Mouse (Mus musculus): ENCODE measurements at regions not wholly inside any gene's neighbourhood (a gene's known extent, or its start where the extent isn't known, plus 50 kb on each side); places are given as distances from the start of the nearest gene placed in this dataset.

DNA sequence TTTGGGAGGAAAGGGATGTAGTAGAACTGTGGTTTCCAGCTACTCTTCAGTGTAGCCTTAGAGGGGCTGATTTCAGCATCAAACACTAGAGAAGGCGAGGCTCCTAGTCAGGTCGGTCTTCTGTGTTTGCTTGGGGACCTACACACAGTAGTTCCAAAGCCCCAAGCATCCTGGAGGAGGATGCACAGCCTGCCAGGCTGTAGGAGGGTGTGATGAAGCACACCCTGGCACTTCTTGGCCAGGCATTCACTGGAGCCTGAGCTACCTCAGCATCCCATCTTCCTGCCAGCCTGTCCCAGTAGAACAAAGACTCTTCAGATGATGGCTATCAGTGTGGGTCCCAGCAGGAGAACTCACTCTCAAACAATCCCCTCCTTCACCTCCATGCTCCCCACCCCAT is 233.4 kb upstream of the Tbx18 start:
- no peak for DNase-seq (ENCODE audit: low spot score in 2 of 2)

DNA sequence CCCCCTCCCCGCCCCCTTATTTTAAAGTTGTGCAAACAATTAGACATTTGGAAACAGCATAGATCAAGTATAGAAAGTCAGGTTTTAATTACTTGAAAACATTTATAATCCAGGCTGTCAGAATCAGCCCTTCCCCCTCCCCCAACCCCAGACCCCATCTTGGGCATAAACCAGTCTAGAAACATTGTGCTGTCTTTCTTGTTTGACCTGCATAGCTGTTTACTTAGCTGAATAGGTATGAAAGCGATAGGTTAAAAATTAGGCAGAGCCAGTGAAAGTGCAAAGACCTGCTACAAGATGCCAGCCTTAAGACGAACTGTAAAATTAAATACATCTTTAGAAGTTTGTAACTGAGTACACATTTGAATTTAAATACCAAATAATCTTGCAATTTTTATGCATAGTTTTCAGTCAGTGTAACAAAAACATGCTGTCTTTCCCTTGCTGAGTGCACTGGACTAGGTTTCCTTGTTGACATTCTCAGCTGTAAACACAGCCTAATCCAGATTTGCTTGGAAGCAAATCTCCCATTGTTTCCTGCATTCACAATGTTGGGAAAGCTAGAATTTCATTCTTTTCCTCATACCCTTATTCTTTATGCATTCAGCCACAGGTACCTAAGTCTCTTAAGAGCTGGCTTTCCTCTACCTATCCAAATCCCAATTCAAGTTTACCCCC is 234.2 kb upstream of the Tbx18 start:
- no peak for DNase-seq (ENCODE audit: low spot score in 2 of 2)

DNA sequence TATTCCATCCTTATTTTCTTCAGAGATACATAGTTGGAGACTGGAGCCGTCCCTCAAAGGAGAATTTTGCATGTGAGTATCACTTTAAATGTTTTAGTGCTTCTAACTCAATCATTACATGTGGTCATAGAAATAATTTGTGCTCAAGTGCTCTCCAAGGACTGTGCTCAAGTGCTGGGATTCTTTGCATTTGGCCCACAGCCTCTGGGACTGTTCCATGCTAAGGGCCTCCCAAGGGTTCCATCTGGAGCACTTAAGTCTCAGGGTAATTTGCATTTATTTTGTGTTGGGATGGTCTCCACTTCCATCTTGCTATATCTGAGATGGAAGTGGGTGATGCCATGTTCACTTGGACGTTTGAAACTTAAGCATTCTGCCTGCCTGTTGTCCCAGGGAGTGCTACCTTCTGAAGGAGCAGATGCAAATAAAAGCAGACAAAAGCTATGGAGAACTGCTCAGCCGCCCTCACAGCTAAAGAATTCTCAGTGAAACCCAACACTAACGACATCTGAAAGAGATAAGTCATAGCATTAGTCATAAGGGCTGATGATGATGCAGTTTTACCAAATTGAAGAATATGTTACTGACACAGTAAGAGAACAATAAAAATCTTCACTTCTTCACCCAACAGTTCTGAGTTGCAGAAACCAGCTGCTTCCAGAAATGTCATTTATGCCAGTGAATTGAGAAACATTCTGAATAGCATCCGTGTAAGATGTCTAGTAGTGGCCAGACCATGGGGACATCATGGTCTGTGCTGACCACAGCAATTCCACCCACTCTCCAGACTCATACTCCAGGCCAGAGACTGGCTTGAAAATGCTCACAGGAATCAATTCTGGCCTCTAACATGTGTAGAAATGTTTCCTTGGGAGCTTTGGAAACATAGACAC is 237.4 kb upstream of the Tbx18 start:
- DNase-seq (ENCODE audit: low spot score in 2 of 2) = no peak

DNA sequence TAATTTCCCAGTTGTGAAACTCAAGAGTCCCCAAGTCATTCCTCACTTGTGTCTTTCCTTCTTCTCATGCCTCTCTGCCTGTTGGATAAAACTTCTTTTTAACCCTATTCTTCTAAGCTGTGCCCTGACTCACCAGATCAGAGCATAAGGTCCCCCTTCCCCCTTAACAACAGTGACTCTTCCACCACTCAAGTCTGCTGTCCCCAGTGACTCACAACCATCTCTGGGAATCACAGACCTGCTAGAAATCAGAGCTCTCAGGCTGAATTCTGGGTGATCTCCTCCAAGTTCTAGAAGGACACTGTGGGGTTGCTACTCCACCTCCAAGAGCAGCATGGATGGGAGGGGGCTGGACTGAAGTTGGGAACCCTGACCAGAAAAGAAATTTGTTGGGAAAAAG is 239.5 kb upstream of the Tbx18 start:
- DNase-seq (ENCODE audit: low spot score in 2 of 2) = no peak

DNA sequence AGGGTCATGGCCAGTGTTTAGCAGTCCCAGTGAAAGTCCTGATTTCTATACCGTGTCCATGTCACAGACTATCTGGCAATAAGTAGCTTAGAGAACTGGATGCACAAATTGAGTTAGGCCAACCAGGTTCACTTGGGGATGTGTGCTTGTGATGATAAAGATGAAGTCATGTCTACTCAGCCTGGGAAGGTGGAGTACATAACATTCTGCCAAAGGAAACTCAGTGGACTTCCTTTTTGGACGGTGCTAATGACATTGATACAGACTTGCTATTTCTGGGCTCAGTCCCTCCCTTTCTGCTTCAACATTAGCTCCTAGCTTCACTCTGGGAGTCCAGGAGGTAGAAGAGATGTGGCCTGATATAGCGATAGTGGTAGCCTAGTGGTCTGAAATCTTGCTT is 240.7 kb upstream of the Tbx18 start:
- DNase-seq (ENCODE audit: low spot score in 2 of 2) = no peak

DNA sequence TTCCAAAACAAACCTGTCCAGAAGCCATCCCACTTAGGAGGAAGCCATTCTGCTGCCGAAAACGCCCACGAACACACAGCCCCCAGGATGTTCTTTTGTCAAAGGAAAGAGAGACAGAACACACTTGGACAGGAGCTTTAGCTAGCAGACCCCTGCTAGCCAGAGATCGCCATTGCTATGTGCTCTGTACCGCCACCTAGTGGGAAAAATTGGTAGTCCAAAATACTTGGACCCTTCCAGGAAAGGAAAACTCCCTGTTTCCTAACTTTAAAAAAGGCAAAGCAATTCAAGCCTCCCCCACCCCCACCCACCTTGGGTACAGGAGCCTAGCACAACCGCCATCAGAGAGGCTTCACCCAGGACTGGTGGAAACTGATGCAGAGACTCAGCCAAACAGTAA is 242.5 kb upstream of the Tbx18 start:
- no peak for DNase-seq (ENCODE audit: low spot score in 2 of 2)

DNA sequence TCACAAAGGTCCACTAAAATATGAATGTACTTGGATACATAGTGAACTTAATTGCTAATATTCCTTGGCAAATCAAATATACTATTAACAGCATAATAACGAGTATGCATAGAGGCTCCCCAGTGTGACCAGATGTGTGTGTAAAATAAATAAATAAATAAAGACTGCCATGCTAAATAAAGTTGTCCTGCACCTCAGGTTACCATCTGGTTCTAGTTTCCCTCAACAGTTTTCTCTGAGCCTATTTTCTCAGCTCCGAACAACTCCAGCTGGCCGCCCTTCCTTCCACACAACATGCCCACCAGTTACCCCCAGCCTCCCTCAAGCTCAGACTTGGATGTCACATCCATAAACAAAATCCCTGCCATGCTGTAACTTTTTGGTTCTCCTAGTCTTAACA is 253.8 kb upstream of the Tbx18 start:
- DNase-seq (ENCODE audit: low spot score in 2 of 2) = no peak

DNA sequence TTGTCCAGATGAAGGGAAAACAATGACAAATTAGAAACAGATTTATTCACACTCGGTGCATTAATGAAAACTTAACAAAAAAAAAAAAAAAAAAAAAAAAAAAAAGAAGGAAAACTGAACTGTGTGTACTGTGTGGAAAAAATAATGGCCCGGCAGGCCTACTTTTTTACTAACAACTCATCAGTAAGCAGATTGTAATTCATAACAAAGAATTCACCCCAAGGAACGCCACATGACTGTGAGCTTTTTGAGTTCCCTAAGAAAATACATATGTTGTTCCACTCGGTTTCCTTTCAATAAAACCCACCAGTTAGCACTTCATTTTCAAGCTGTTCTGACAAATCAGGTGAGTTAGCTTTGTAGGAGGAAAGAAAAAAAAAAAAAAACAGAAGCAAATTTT is 254.4 kb upstream of the Tbx18 start:
- DNase-seq (ENCODE audit: low spot score in 2 of 2) = no peak

DNA sequence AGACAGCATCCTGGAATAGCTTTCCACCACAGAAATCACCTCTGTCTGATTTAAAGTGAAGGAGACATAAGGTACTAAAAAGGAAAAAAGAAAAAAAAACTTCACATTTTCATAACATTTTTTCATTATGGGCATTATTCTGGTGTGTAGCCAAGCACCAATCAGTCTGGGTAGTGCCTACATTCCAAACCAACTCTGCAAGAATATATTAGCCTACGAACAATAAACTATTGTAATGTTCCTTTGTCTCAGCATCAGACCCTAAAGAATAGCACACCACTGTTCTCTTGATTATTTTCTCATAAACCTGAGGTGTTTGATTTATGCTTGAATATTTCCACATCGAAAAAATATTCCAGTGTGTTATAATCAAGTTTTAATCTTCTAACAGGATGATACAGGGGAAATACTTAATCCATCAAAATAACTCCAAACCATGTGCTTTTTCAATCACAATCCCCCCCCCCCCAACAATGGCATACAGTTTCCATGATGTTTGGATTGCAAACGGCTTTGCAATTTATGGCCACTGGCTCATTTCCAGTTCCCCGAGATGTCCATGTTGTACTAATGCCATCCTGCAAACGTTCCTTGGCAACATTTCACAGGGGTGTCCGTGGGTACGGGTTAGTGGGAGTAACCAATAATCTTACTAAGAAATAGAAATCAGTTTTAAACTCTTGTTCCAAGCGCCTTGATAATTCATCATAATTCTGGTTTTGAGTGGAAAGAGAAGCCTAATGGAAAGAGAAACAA is 275.1 kb upstream of the Tbx18 start:
- no peak for DNase-seq (ENCODE audit: low spot score in 2 of 2)

DNA sequence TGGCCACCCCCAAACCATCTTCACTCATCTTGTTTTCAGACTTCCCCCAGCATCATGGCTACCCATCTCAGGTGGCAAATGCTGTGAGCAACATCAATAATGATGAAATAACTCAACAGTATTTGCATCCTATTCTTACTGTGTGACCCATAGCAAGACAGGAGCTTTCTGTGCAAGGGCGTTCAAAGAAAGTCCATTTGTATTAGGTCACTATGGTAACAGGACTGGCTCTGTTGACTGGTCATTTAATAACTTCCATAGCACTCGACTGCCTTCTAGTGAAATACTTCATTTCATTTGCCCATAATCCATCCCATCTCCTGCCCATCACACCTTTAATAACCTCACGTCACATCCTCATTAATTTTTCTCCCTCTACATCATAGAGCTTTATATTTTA is 292.7 kb upstream of the Tbx18 start:
- no peak for DNase-seq (ENCODE audit: low spot score in 2 of 2)

DNA sequence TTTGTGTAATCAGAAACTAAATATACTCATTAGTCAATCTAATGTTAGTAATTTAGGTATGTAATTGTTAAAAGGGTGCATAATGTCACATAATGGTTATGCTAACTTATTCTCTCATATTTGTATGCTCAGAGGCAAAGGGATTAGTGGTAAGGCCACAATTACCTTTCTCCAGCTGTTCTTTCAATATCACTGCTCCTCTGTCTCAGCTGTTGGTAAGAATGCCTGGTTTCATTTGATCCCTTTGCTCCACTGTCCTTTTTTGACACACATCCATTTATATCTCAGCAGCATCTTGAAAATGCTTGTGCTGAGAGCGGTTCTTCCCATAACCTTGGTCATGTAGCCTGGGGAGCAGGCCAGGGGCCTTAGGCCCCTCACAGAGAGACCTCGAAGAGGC is 294.9 kb upstream of the Tbx18 start:
- no peak for DNase-seq (ENCODE audit: low spot score in 2 of 2)

DNA sequence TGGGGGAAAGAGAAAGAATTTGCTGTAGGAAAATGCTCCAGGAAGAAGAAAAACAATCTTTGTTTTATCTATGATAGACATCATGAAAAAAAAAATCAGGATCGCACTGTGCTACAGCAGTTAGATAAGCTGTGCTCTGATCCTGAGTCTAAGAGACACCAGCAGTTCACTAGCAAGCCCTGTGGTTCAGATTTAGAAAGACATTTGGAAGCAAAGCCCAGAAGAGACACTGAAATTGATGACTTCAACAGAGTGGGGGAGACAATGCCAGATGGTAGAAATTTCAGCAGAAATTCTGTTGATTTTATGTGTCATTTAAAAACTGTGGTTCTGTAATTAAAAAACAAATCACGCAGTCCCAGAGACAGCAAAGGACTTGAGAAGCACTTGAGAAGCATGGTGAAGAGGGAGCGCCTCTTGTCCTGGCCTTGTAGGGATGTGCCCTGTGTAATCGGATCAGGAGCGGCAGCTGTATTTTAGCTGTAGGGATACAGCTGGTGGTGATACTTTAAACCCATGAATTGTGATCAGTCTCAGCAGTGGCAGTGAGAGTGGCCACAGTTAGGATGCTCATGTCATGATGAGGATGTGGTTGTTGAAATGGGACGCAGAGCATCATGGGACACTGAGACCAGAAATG is 296.4 kb upstream of the Nt5e start:
- no peak for DNase-seq (ENCODE audit: low spot score in 2 of 2)

DNA sequence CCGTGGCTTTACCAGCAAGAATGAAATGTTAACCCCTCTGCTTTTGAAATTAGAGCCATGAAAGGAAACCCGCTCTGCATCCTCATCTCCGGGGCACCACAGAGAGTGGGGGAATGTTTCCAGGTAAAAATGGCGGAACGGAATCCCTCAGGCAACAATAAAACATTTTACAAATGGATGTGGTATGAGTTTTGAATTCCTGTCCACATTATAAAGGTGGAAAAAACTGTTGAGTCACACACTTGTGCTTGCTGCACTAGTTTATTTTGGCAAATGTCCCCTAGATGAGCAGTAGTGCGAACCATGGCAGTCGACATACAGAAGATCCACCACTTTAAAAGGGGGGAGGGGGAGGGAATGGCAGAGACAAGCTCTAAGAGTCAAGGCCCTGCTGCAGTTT is 289.4 kb upstream of the Nt5e start:
- DNase-seq (ENCODE audit: low spot score in 2 of 2) = no peak

DNA sequence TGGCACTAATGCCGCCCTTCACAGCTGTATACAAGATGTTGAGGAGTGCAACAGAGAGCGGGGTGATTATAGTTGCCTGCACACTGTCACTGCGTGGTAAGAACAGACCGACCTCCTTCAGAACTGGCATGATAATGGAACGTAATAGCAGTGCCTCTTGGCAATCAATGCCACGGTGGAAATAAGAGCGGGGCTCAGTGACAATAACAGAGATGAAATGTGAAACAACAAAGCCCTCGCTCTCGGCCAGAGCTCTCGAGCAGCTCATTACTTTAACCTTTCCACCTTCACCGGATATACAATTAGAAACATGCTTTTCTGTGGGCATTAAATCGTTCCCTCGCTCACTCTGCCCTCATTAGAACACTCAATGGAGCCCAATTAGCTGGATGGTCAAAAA is 277.7 kb upstream of the Nt5e start:
- DNase-seq (ENCODE audit: low spot score in 2 of 2) = no peak

DNA sequence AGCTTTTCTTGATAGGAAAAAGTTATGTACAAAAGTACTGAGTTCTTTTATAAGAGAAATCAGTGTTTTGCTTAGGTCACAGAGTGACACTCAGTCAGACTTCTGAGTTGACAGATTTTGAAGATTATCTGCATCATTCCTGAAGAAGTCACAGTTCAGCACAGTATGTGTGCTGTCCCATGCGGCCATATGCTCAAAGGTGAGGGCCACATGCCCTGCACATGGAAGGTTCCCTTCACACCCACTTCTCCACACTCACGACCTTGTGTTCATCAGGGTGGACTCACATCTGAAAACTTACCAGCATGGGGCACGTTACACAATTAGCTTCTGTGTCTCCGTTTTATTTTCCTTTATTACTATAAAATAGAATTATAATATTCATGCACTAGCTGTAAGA is 277.2 kb upstream of the Nt5e start:
- no peak for DNase-seq (ENCODE audit: low spot score in 2 of 2)

DNA sequence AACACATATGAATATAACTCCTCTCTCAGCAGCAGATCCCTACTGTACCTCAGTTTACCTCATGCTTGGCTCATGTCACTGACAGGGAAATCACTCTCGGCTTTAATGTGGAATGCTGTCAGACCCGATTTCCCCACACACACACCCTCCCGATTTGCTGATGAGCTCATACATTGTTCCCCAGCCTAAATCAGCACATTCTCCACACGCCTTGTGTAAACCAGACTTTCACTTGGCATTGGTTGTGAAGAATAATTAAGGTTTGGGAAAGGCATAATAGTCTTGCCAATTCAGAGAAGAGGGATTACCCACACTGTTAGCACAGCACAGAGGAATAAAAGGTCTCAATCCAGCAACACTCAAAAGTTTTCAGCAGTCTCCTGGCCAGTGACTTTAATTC is 268.4 kb upstream of the Nt5e start:
- DNase-seq (ENCODE audit: low spot score in 2 of 2) = no peak

DNA sequence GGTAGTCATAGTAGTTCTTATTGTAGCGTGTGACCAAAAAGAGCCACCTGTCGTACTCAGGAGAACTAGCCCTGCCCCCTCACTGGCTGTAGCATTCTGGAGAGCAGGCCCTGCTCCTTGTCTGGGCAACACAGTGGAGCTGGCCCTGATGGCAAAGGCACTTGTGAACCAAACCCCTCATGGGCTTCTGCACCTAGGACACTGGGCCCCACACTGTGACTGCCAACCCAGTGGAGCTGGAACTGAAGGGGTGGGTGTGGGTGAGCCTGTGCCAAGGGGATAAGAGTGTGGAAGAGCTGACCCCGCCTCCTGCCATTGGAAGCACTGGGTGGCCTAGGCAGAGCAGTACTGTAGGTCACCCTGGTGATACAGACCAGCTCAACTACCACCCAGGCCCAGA is 268.0 kb upstream of the Nt5e start:
- DNase-seq (ENCODE audit: low spot score in 2 of 2) = no peak

DNA sequence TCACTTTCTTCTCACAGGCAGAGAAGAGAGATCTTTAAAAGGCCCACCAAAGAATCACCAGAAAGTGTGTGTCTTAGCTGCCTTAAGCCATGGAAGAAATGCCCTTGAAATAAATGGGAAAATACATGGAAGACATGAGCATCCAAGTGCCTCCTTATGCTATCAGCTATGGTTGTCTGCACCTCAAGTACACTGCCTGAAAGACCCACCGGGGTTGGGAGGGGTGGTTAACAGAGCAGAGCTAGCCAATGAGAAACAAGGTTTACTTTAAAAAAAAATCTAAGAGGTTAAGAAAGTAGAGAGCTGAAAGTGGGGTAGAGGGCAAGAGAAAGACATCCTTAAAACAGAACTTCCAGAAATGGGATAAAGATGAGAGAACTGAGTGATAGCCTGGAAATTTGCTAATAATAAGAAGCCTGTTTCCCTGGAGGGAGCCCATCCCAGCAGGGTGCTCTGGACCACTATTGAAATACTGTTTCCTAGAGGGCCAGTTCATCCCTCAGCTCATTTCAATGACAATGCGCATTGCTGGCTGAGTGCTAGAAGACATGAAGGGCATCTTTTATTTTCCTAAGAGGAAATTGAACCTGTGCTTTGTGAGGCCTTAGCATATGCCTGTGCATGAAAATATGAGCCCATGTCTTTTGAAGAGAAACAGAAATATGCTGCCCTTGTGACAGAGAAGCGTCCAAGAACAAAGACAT is 262.9 kb upstream of the Nt5e start:
- DNase-seq (ENCODE audit: low spot score in 2 of 2) = no peak

DNA sequence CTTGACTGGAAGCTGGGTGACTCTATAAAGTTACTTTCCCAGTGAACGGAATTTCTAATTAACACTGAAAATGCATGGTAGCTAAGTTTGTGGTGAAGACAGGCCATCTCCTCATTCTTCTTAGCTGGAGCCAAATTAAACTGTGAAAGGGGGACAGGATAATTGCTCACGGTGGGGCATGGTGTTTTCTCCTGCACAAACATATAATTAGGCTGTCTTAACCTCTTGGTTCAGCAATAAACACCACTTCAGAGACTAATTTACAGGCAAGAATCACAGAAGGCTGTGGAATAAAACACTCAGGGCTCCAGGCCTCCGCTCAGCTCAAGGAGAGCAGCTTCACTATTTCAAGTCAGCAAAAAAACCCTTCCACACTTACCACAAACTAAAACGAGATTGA is 261.9 kb upstream of the Nt5e start:
- no peak for DNase-seq (ENCODE audit: low spot score in 2 of 2)

DNA sequence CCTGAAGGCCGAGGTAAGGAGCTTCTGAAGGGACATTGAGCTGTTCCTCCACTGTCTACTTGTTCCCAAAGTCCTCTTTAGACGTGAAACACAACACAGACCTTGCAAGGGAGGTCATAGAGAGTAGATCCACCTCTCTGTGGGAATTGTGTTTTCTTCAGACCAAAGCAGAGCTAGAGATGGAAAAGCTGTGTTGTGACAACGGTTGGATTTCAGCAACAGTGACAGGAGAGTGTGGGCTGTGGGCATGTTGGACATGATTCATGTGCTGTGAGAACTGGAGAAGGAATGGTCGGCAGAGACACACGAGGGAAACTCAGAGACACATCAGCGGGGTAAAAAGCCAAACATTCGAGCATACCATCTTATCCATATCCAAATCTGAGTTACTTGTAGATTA is 261.2 kb upstream of the Nt5e start:
- no peak for DNase-seq (ENCODE audit: low spot score in 2 of 2)

DNA sequence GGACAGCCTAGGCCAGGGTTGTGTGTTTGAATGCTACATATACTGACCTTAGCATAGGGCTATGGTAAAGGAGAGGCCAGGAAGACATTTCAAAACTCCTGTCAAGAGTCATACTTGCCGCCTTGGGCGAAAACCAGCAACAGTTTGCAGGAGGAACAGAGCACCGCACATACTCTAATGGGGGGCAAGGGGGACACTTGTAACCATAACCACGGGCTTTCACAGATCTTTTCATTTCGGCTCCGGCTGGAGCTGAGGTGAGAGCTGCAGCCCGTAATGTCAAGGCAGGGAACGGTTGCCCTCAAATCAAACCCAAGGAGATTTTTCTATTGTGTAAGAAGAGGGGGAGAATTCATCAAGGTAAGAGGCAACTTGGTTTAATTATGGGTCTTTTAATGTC is 258.7 kb upstream of the Nt5e start:
- no peak for DNase-seq (ENCODE audit: low spot score in 2 of 2)

DNA sequence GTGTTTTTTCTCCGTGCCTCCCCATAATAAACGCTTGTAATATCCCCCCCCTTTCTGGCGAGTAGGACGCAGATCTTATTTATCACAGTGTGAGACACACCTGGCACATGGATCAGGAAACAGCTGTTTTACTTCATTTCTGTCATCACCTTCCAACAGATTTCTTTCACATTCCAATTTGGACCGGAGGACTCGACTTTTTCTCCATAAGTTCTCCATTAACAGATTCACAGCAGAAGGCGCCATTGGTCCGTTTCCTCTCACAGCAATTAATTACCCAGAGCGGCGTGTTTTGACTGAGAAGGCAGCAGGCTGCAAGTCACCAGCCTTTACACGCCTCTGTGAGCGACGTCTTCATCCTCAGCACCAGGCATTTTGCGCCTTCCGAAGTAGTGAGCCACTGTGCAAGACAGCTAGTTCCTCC is 258.1 kb upstream of the Nt5e start:
- DNase-seq (ENCODE audit: low spot score in 2 of 2) = no peak

All from spleen, postnatal 14 days (tissue).